Mouse (Mus musculus) kidney, adult 11 months (tissue): ENCODE results near the gene Olfr441.
"Not testable (repeated sequence)": the region's sequence is repeated elsewhere in the genome, so short reads cannot be mapped to it uniquely, and the experiment has no call there.

Source experiments
- DNase-seq: peaks from one replicate; pipeline ENCODE4 v3.0.0; 2022

Gene Olfr441

GRCm38 (mm10) chr6:43106069-43106468 is at the start of gene Olfr441:
TSS of gene Olfr441 (plus strand) at chr6:43106369.
- DNase-seq, result not testable (repeated sequence)

DNA sequence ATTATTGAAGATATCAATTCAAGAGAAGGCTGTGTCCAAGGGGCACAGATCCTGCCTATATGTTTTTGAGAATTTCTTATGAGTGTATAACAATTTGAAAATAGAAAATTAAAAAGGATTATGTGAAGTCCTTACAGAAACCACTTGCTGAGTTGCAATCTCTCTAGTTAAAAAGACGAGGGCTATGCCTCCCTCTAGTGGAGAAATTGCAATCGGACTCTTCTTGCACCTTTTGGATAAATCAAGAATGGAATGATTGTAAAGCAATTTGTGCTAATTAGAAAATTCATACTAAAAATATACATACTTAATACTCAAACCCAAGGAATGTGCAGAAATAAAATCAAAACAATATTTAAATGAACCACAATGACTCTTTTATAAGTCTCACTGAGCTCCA is 27.4 kb upstream of the Olfr441 start:
- no peak for DNase-seq

GRCm38 (mm10) chr6:43081405-43081804 is 24.8 kb upstream of the Olfr441 start:
- DNase-seq, result not testable (repeated sequence)

- not testable (repeated sequence) for DNase-seq
These were observed 40.1 kb downstream of the Olfr441 start, which contains the start of gene Olfr237-ps1 for GRCm38 (mm10) chr6:43146267-43146666. TSS of gene Olfr237-ps1 (plus strand) at chr6:43146567.

GRCm38 (mm10) chr6:43159502-43159901 is 53.3 kb downstream of the Olfr441 start:
- DNase-seq, result no peak

DNA sequence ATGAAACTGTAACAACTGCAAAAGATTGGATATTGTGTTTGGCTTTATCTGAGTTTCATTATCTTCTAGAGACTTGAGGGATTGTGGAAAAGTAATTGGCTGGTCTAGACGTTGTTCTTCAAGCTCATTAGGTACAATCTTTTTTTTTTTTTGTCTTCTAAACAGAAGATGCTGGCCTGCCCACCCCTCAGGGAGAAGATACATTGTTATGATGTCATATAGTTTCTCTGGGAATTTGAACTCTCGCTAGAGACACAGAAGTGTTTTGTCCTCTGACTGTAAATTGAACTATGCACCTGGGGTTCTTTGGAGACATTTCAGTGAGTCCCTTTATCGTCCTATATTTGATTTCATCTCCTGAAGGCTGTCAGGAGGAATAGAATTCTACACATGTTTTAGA is 56.8 kb downstream of the Olfr441 start, which contains the start of gene Olfr437:
Olfr437 (plus strand) TSS at position 301 of the 400 bp plus-strand sequence.
- DNase-seq, result no peak

GRCm38 (mm10) chr6:43167246-43167645 is 61.1 kb downstream of the Olfr441 start:
- DNase-seq, result no peak
